Mouse (Mus musculus) hindbrain, embryonic 11.5 days (tissue): ENCODE results near the gene Dhh. TPM values are rescaled to one million over a fixed set of nuclear protein-coding genes. Genes with fewer than 3 reads are reported as not detected.

Experiments
- ATAC-seq: fragments of 200-750 bp; cut with Nextera tagmentation; 2 replicates; pipeline ENCODE4 v1.8.0; 2017; ENCODE audit warnings: mild to moderate bottlenecking, moderate TSS enrichment, moderate library complexity; ENCODE audit not compliant: low FRiP score
- DNase-seq: peaks from one replicate; pipeline ENCODE4 v3.0.0-alpha.2; 2015; ENCODE audit warnings: low spot score
- H3K27ac ChIP-seq: fragments of 300-500 bp; sonication (generic); 2 replicates; pipeline ENCODE4 v1.5.1; 2014; ENCODE audit warnings: mild to moderate bottlenecking, low read depth, low read length
- H3K27me3 ChIP-seq: fragments of 300-500 bp; sonication (generic); 2 replicates; pipeline ENCODE4 v1.6.1; 2014; ENCODE audit warnings: mild to moderate bottlenecking, low read length, moderate library complexity, mixed read lengths; ENCODE audit not compliant: control insufficient read depth, insufficient read depth
- H3K36me3 ChIP-seq: fragments of 300-500 bp; sonication (generic); 2 replicates; pipeline ENCODE4 v1.6.1; 2014; ENCODE audit warnings: mild to moderate bottlenecking, low read length, moderate library complexity, mixed read lengths; ENCODE audit not compliant: control insufficient read depth, insufficient read depth
- H3K4me1 ChIP-seq: fragments of 300-500 bp; sonication (generic); replicated peaks from 2 replicates; pipeline ENCODE4 v1.6.1; 2014; ENCODE audit warnings: low read length, mixed read lengths; ENCODE audit not compliant: control insufficient read depth, insufficient read depth
- H3K4me2 ChIP-seq: fragments of 300-500 bp; sonication (generic); replicated peaks from 2 replicates; pipeline ENCODE4 v1.6.1; 2014; ENCODE audit warnings: mild to moderate bottlenecking, low read depth, low read length
- H3K4me3 ChIP-seq: fragments of 300-500 bp; sonication (generic); 2 replicates; pipeline ENCODE4 v1.5.1; 2014; ENCODE audit warnings: low read depth, low read length
- H3K9ac ChIP-seq: fragments of 300-500 bp; sonication (generic); 2 replicates; pipeline ENCODE4 v1.6.1; 2014; ENCODE audit warnings: low read depth, low read length
- H3K9me3 ChIP-seq: fragments of 300-500 bp; sonication (generic); 2 replicates; pipeline ENCODE4 v1.6.1; 2016; ENCODE audit warnings: low read length; ENCODE audit not compliant: control insufficient read depth
- WGBS: fragments of 180-500 bp; shearing (Covaris S2); extraction: QIAGEN DNeasy Blood & Tissue Kit; methylation state at CpG from one replicate; pipeline ENCODE4 v1.1.7; 2014; 5-methylcytosine and 5-hydroxymethylcytosine counted together
- polyA plus RNA-seq: library from polyadenylated mRNA; unstranded; fragments of >200 nt; fragmentation: Nextera tagmentation; extraction: Ambion mirVana; gene quantifications from 2 replicates; pipeline ENCODE4 v1.2.1, GENCODE M21; 2014

The Dhh gene
- polyA plus RNA-seq, 1 experiment from 2014 or later = 0.68 TPM

DNA sequence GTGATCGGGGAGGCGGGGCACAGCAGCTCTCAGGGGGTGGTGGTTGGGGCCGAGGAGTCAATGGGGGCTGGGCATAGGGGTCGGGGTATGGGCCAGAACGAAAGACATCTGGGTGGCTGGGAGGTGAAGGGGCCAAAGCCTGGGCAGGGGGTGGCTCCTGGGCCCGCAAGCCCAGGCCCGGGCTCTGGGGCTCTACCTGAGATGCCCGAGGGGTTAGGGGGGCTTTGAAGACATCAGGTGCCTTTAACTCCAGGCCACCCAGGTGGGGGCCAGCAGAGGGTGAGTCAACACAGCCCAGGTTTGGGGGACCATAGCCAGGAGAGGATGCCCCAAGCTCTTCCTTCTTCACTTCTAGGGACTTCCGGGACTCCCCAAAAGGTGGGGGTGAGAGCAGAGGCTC is 45.6 kb downstream of the Dhh start:
- H3K4me2 ChIP-seq = no peak overlapping the region
- 85% methylated on average over 9 of the region's 9 CpGs for WGBS

DNA sequence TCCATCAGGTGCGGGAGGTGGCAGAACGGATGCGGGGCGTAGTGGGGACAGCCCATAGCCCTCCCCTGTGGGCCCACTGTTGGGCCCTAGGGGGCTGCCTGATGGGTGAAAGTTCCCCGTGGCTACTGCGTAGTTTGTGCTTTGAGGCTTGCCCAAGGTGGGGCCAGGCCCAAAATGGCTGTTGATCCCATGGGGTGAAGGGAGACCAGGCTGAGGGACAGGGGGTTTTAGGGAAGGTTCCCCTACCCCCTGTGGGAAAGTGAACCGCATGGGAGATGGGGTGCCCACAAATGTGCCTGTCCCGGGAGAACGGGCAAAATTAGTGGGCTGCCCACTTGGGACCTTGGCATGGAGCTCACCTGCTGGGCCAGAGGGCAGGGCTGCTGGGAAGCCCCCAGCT is 46.3 kb downstream of the Dhh start:
- no peak for ATAC-seq
- H3K9ac ChIP-seq = no peak overlapping the region
- H3K4me2 ChIP-seq = no peak overlapping the region
- 97% methylated on average over 9 of the region's 9 CpGs for WGBS
- H3K36me3 ChIP-seq = peaks cover 49% of the 10 kb centered on the region
- no peak overlapping the region for H3K27ac ChIP-seq
- H3K27me3 ChIP-seq = no peaks in the 10 kb centered on the region
- DNase-seq = no peak
- H3K4me1 ChIP-seq = no peaks in the 10 kb centered on the region
- H3K4me3 ChIP-seq = no peak overlapping the region
- H3K9me3 ChIP-seq = no peaks in the 10 kb centered on the region

More for the DNA sequence above, 45.6 kb downstream of the Dhh start:
- no peak for ATAC-seq
- Histone ChIP-seq H3K27ac (no peak overlapping the region), H3K9ac (no peak overlapping the region), H3K36me3 (peaks cover 48% of the 10 kb centered on the region), H3K4me1 (no peaks in the 10 kb centered on the region), H3K27me3 (no peaks in the 10 kb centered on the region), H3K4me3 (no peak overlapping the region), H3K9me3 (no peaks in the 10 kb centered on the region)
- DNase-seq = no peak

GRCm38 (mm10) chr15:98851229-98851818 is 47.0 kb downstream of the Dhh start:
- H3K9ac ChIP-seq = no peak overlapping the region
- H3K27ac ChIP-seq = no peak overlapping the region
- H3K9me3 ChIP-seq = no peaks in the 10 kb centered on the region
- no peaks in the 10 kb centered on the region for H3K4me1 ChIP-seq
- no peak overlapping the region for H3K4me2 ChIP-seq
- H3K36me3 ChIP-seq = peaks cover 56% of the 10 kb centered on the region
- H3K4me3 ChIP-seq = no peak overlapping the region
- 90% methylated on average over 21 of the region's 21 CpGs for WGBS
- ATAC-seq (no peak), DNase-seq (no peak)
- no peaks in the 10 kb centered on the region for H3K27me3 ChIP-seq

DNA sequence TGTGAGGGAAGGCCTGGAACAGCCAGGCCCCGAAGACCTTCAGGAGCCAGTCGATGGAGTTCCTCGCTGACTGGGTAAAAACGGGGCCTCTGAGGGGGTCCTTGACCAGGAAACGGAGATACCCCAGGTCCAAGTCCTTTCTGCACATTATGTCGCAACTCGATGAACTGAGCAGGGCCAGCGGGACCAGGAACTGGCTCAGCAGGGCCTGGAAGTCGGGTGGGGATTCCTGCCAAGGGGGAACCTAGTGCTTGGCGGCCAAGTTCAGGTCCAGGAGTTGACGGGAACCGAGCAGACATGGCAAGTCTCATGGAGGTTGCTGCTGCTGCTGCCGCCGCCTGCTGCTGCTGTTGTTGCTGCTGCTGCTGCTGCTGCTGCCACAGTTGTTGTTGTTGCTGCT is 47.7 kb downstream of the Dhh start:
- no peak overlapping the region for H3K4me2 ChIP-seq
- WGBS = 92% methylated on average over 14 of the region's 14 CpGs
- H3K9ac ChIP-seq = no peak overlapping the region
- ATAC-seq (no peak), DNase-seq (no peak)
- H3K9me3 ChIP-seq = no peaks in the 10 kb centered on the region
- no peak overlapping the region for H3K4me3 ChIP-seq
- no peak overlapping the region for H3K27ac ChIP-seq
- no peaks in the 10 kb centered on the region for H3K4me1 ChIP-seq
- peaks cover 58% of the 10 kb centered on the region for H3K36me3 ChIP-seq
- H3K27me3 ChIP-seq = no peaks in the 10 kb centered on the region

- Histone ChIP-seq H3K9me3 (no peaks in the 10 kb centered on the region), H3K4me2 (no peak overlapping the region), H3K9ac (no peak overlapping the region), H3K27me3 (no peaks in the 10 kb centered on the region), H3K27ac (no peak overlapping the region), H3K4me3 (no peak overlapping the region), H3K4me1 (no peaks in the 10 kb centered on the region), H3K36me3 (peaks cover 64% of the 10 kb centered on the region)
- 94% methylated on average over 16 of the region's 16 CpGs for WGBS
- no peak for DNase-seq
- no peak for ATAC-seq
Measured at GRCm38 (mm10) chr15:98849956-98850600, 48.3 kb downstream of the Dhh start.

DNA sequence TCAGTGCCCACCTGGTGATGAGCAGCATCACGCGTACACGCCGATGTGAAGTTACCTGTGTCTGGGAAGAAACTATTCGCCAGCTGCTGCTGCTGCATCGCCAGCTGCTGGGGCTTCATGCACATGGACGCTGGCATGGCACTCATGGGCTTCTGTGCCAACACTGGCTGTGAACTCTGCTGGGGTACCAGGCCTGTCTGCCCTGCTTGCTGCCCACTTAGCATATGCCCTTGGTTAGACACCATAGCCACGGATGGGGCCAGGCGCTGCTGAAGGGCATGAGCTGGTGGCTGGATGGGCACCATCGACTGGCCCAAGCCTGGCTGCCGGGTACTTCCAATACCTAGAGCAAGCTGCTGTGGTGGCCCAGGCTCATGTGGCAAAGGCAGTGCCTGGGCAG is 49.2 kb downstream of the Dhh start:
- 93% methylated on average over 11 of the region's 11 CpGs for WGBS
- no peak overlapping the region for H3K9ac ChIP-seq
- DNase-seq (no peak), ATAC-seq (no peak)
- H3K4me2 ChIP-seq = no peak overlapping the region
- H3K9me3 ChIP-seq = no peaks in the 10 kb centered on the region
- H3K4me3 ChIP-seq = no peak overlapping the region
- peaks cover 60% of the 10 kb centered on the region for H3K36me3 ChIP-seq
- no peaks in the 10 kb centered on the region for H3K4me1 ChIP-seq
- no peak overlapping the region for H3K27ac ChIP-seq
- no peaks in the 10 kb centered on the region for H3K27me3 ChIP-seq

GRCm38 (mm10) chr15:98846140-98846539 is 52.2 kb downstream of the Dhh start:
- no peak for DNase-seq
- Histone ChIP-seq H3K27me3 (no peaks in the 10 kb centered on the region), H3K4me3 (no peak overlapping the region), H3K36me3 (peaks cover 58% of the 10 kb centered on the region), H3K27ac (no peak overlapping the region), H3K4me2 (no peak overlapping the region), H3K4me1 (no peaks in the 10 kb centered on the region), H3K9me3 (no peaks in the 10 kb centered on the region), H3K9ac (no peak overlapping the region)
- no peak for ATAC-seq
- 94% methylated on average over 7 of the region's 8 CpGs for WGBS

DNA sequence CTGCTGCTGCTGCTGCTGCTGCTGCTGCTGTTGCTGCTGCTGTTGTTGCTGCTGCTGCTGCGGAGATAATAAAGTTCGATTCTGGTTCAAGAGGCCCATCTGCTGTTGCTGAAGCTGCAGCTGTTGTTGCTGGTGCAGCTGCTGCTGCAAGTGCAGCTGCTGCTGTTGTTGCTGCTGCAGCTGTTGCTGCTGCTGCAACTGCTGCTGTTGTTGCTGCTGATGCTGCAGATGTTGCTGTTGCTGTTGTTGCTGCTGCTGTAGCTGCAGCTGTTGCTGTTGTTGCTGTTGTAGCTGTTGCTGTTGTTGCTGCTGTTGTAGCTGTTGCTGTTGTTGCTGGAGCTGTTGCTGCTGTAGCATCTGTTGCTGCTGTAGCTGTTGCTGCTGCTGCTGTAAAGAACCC is 53.2 kb downstream of the Dhh start:
- no peaks in the 10 kb centered on the region for H3K27me3 ChIP-seq
- no peak overlapping the region for H3K9ac ChIP-seq
- no peak overlapping the region for H3K4me2 ChIP-seq
- no peak for ATAC-seq
- H3K27ac ChIP-seq = no peak overlapping the region
- H3K36me3 ChIP-seq = peaks cover 66% of the 10 kb centered on the region
- H3K4me1 ChIP-seq = no peaks in the 10 kb centered on the region
- H3K4me3 ChIP-seq = no peak overlapping the region
- no peaks in the 10 kb centered on the region for H3K9me3 ChIP-seq
- 100% methylated on average over 2 of the region's 2 CpGs for WGBS
- DNase-seq = no peak

GRCm38 (mm10) chr15:98843595-98844223 is 54.6 kb downstream of the Dhh start:
- H3K27me3 ChIP-seq = no peaks in the 10 kb centered on the region
- WGBS = 93% methylated on average over 11 of the region's 11 CpGs

More at GRCm38 (mm10) chr15:98843595-98844223, 54.6 kb downstream of the Dhh start:
- H3K4me3 ChIP-seq = no peak overlapping the region
- H3K4me1 ChIP-seq = no peaks in the 10 kb centered on the region
- H3K36me3 ChIP-seq = peaks cover 64% of the 10 kb centered on the region
- DNase-seq (no peak), ATAC-seq (no peak)
- H3K4me2 ChIP-seq = no peak overlapping the region
- no peak overlapping the region for H3K27ac ChIP-seq
- no peaks in the 10 kb centered on the region for H3K9me3 ChIP-seq
- H3K9ac ChIP-seq = no peak overlapping the region
